Mouse (Mus musculus): ENCODE results near the gene Fam110c.
"Not testable (repeated sequence)": the region's sequence is repeated elsewhere in the genome, so short reads cannot be mapped to it uniquely, and the experiment has no call there.

The Fam110c gene

GRCm38 (mm10) chr12:31073412-31074354 is at the start of gene Fam110c:
Gene Fam110c, plus strand, starts transcription at chr12:31073861.
- no peak for DNase-seq (ENCODE audit: low read depth, low spot score)

- no peak for DNase-seq (ENCODE audit: low read depth, low spot score)
These were observed 47.2 kb upstream of the Fam110c start for GRCm38 (mm10) chr12:31026423-31026822.

- no peak for DNase-seq (ENCODE audit: low read depth, low spot score)
These were observed 21.6 kb upstream of the Fam110c start for GRCm38 (mm10) chr12:31052066-31052465.

GRCm38 (mm10) chr12:31056291-31056864 is 17.3 kb upstream of the Fam110c start:
- no peak for DNase-seq (ENCODE audit: low read depth, low spot score)

GRCm38 (mm10) chr12:31059393-31059853 is 14.2 kb upstream of the Fam110c start:
- no peak for DNase-seq (ENCODE audit: low read depth, low spot score)

GRCm38 (mm10) chr12:31060245-31060644 is 13.4 kb upstream of the Fam110c start:
- no peak for DNase-seq (ENCODE audit: low read depth, low spot score)

GRCm38 (mm10) chr12:31071222-31071621 is 2.4 kb upstream of the Fam110c start:
- no peak for DNase-seq (ENCODE audit: low read depth, low spot score)

- DNase-seq (ENCODE audit: low read depth, low spot score), result not testable (repeated sequence)
These were observed 710 bp downstream of the Fam110c start for GRCm38 (mm10) chr12:31074355-31074786.

- no peak for DNase-seq (ENCODE audit: low read depth, low spot score)
These were observed 1.3 kb downstream of the Fam110c start for GRCm38 (mm10) chr12:31074839-31075538.

GRCm38 (mm10) chr12:31077020-31077419 is 3.4 kb downstream of the Fam110c start:
- no peak for DNase-seq (ENCODE audit: low read depth, low spot score)

- no peak for DNase-seq (ENCODE audit: low read depth, low spot score)
These were observed 4.4 kb downstream of the Fam110c start for GRCm38 (mm10) chr12:31078030-31078429.

- no peak for DNase-seq (ENCODE audit: low read depth, low spot score)
These were observed 6.7 kb downstream of the Fam110c start for GRCm38 (mm10) chr12:31080352-31080751.

GRCm38 (mm10) chr12:31080890-31081554 is 7.4 kb downstream of the Fam110c start:
- no peak for DNase-seq (ENCODE audit: low read depth, low spot score)

GRCm38 (mm10) chr12:31083007-31083406 is 9.3 kb downstream of the Fam110c start:
- DNase-seq (ENCODE audit: low read depth, low spot score), result no peak

GRCm38 (mm10) chr12:31083407-31083806 is 9.7 kb downstream of the Fam110c start:
- no peak for DNase-seq (ENCODE audit: low read depth, low spot score)

- DNase-seq (ENCODE audit: low read depth, low spot score), result no peak
These were observed 13.4 kb downstream of the Fam110c start for GRCm38 (mm10) chr12:31087060-31087459.

GRCm38 (mm10) chr12:31090401-31090800 is 16.7 kb downstream of the Fam110c start:
- DNase-seq (ENCODE audit: low read depth, low spot score), result no peak

- DNase-seq (ENCODE audit: low read depth, low spot score), result no peak
These were observed 17.4 kb downstream of the Fam110c start for GRCm38 (mm10) chr12:31090882-31091640.

- no peak for DNase-seq (ENCODE audit: low read depth, low spot score)
These were observed 18.8 kb downstream of the Fam110c start for GRCm38 (mm10) chr12:31092481-31092880.

GRCm38 (mm10) chr12:31097185-31097584 is 23.5 kb downstream of the Fam110c start:
- DNase-seq (ENCODE audit: low read depth, low spot score), result no peak

GRCm38 (mm10) chr12:31101190-31101589 is 27.5 kb downstream of the Fam110c start:
- no peak for DNase-seq (ENCODE audit: low read depth, low spot score)
